Mouse (Mus musculus) ES-CJ7 (cell line): ENCODE data around the gene Rcan2.

Source experiments
- DNase-seq: peaks from one replicate; pipeline ENCODE4 v3.0.0; 2011; ENCODE audit warnings: low read depth, low spot score

Gene Rcan2

DNA sequence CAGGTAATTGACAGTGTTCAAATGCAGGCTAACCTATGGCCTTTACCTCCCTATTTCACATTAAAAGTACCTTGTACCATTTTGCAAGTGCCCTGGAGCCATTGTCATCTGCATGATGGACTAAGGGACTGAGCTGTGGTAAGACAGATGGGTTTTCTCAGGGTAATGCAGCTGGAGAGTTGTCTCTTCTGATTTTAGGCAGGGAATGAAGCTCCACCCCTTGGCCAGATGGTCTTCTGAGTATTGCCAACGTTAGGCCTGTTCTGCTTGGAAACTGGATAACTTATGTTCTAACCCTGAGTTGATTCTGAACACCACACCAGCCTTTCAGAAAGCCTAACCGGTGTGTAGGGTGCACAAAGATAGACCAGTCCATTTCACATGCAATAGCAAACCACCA lies 222.7 kb downstream of the Rcan2 start:
- DNase-seq, result no peak

DNA sequence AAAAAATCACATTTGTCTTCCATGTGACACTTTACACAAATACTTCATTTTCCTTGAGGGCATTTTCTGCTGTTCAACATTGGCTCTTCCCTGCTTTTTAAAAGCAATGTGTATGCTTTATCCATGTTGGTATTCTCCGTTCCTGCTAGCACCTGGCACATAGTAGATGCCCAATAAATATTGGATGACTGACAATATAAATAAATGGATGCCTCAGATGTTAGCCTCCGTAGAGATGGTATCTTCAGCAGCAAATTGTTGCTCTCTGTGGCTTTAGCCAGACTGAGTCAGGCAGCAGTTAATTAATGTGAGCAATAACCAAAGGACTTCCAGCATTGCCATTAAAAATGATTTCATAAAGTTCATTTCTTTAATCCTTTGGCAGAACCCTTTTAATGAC lies 223.9 kb downstream of the Rcan2 start:
- DNase-seq, result no peak

DNA sequence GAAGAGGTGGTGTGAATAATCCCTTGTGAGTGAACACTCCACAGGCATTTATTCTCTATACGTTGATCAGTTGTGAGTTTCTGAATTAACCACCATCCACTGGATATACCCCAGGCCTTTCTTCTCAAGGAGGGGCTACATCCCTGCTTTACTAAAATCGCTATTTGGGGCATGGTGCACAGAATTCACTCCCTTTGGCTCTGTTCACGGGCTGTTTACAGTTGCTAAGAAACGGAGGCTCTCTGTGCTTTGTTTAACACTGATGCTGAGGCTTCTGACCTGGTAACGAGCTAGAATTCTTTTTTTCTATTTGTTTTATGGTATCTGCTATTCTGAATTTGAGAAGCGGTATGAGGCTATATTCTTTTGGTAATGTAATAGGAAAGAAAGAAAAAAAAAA lies 224.8 kb downstream of the Rcan2 start:
- DNase-seq, result no peak

DNA sequence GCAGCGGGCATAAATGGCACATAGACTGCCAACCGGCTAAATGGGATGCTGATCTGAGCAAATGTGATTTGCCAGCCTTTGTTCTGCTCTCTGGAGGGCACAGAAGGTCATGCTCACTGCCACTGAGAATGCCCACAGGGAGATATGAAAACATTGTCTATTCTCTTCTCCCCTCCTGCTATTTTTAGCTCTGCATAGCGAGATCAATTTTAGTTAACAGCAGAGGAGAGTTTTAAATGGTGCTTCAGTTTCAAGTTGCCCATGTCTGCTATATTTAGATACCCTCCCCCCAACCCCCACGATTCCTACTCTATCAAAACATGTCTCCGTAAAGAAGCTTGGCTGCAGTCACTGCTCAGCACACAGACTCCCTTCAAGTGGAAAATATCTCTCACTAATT lies 225.2 kb downstream of the Rcan2 start:
- DNase-seq, result no peak

DNA sequence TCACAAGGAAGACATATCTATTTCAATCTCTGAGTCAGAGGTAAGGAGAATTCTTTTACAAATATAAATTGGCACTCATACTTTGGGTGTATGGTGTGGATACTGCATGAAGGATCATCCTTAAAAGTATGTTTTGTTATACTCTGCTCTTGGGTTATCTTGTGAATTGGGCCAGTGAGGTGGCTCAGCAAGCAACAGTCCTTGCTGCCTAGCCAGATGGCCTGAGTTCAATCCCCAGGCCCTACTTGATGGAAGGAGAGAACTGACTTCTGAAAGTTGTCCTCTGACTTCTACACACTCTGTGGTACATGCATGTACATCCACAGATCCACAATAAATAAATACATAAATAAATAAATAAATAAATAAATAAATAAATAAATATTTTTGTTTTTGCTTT lies 225.6 kb downstream of the Rcan2 start:
- no peak for DNase-seq

DNA sequence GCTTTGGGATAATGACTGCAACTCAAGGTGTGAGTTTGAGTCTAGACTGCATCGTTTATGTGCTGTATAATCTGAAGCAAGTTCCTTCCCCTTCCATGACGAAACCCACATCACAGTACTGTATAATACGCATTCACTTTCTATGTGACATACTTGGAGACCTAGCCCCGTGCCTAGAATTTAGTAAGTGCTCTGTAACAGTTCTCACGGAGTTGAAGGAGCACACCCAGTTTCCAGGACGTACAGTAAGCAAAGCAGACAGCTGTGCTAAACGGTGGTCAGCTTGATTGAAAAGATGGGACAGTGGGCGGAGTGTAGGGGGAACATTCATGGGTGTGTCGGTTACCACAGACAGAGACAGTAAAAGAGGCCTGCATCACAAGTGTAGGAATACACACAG lies 226.2 kb downstream of the Rcan2 start:
- DNase-seq, result no peak

DNA sequence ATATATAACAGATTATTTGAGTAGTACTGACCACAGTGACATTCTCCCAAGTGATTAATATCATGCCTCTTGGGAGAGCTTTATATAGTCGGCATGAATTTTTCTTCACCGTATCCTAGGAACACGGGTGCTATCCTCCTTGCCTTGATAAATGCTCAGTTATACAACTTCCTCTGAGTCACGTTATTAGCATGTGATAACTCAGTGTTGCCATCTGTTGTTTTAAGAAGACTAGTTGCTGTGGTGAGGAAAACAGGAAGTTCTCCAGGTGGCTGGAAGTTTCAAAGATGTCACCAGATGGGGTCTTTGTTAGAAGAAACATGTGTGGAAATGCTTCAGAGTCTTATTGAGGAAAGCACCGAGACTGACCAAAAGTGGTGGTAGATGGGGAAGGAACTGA lies 228.5 kb downstream of the Rcan2 start:
- DNase-seq, result no peak

DNA sequence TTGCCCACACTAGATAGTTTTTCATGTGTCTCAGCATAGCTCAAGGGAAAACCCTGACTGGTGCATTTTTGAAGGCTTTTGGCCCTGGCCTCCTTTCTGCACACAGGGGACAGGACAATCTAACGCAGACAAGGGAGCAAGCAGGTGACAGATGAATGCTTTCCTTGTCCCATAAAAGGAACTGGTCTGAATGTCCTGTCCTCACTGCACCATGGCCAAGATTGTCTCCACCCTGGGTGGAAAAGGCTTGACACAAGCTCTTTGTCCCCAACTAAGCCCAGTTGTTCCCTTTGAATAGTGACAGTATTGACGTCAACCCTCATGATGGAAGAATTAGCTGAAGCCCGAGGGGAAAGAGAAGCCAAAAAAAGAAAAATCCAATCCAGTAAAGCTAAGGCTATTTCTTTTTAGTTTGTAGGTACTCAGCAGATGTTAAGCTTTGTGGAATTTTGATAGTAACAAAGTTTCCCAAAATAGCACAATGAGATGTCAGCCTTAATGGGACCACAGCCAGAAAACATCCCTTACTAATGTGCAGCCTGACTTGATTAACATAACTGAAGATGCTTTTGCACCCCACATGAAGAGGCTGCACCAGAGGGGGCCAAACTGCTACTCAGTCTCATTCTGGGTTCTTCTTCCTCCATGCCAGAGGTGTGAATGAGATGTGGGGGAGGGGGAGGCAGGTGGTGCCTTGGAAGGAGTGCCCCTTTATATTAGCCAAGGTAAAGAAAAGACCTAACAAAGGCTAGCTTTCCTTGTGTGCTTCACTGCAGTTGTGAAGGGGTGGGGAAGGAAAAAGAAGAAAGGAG lies 229.8 kb downstream of the Rcan2 start:
- peak; percentile 3 for DNase-seq

DNA sequence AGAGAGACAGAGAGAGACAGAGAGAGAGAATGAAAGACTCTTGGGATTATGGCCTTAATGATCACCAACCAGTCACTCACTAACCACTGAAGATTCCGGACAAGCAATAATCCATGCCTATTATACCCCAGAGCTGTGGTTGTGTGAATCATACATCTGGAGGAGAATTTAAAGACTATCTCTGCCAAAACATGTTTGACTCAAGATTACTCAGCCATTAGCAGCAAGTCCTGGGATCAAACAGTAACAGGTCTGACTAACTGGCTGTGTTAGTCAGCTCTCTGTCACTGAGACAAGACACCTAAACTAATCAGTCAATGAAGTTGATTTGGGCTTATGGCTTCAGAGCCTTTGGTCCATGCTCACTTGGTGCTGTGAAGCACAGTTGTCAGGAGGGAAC lies 233.9 kb downstream of the Rcan2 start:
- DNase-seq, result no peak

DNA sequence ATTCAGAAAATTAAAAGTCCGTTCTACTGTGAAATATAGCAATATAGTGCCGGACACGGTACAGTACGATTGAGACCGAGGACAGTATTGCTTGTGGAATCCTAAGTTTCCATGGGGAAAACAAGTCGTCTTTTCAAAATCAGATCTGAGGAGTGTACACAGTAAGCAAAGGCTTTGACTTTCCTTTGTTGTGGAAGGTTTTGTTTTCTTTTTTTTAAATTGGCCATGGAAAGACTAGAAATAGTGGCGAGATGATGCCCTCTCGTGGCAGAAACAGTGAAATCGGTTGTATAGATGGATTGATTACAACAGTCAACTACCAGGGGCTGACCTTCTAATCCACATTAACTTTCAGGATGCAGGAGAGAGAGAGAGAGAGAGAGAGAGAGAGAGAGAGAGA lies 237.5 kb downstream of the Rcan2 start:
- peak; percentile 22 for DNase-seq

DNA sequence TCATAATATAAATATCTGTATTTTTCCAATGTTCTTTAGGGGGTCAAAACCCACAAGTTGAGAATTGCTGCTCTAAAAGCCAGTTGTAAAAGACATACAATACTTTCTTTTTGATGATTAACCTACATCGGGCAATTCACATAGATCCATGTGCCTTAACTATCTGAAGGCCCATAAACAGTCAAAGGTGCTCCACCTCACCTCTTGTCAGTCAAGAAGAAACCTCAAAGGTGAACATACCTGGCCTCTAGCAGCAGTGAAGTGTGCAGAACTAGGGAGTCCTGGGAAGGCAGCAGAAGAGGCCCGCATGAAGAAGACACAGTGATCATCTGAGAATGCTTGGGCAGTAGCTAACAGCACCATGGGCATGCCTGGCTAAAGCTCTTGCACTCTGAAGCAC lies 239.3 kb downstream of the Rcan2 start:
- no peak for DNase-seq

DNA sequence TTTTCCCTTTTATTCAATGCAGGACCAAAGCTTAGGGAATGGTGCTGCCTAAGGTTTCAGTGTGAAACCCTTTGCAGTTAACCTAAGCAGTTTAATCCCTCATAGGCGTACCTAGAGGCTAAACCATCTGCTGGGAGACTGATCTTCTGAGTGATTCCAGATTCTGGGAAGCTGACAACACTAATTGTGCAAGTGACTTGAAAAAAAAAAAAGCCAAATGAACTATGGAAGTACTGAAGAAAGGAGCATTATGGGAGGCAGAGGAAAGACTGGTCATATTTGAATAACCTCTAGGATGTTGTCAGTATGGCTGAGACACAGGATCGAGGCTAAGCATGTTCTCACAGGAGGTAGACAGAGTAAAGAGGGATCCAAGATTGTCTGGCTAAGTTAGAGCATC lies 241.2 kb downstream of the Rcan2 start:
- no peak for DNase-seq

DNA sequence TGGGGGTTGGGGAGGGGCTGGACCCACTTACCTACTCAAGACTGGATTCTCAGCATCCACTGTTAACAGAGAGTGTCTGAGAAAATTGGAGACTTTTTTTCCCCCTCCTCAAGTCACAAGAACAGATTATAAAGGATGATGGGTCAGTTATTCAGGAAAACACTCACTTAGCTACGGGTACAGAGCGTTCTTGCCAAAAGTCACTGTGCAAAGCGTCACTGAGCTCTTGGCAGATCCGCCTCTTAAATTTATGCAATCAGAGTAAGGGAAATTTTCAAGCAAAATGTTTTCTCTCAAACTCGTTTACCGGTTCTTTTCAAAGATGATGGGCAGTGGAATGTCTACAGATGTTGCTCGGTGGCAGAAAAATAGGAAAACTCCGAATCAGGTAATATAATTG lies 241.7 kb downstream of the Rcan2 start:
- no peak for DNase-seq

DNA sequence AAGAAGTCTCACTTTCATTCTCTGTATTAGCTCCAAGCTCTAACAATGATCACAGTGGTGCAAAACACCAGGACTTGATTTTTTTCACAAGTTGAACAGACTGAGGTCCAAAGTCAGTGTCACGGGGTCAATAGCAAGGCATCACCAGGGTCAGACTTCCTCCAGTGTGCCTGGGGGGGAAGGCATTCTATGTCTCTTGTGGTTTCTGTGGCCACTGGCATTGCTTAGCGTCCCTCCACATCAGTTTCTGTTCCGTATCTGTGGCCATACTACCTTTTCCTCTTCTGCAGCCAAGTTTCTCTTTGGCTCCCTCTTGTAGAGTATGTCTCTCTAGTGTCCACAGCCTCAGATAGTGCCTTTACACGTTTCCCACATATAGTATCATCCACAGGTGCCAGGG lies 252.3 kb downstream of the Rcan2 start:
- DNase-seq, result no peak

DNA sequence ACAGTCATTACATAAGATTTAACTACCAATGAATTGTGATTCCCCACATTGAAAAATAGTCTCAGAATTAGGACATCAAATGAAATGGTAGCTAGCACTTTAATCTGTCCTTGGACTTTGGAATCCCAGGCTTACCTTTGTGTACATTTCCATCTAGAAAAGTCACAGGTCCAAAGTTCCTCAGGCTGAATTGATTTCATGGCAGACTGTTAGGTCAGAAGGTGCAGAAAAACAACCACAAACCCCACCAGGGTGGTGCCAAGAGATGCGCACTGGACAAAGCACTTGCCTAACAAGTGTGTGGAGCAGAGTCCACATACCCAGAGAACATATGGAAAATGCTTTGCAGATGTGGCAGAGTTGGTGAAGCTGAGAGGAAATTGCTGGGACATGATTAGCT lies 256.0 kb downstream of the Rcan2 start:
- no peak for DNase-seq

DNA sequence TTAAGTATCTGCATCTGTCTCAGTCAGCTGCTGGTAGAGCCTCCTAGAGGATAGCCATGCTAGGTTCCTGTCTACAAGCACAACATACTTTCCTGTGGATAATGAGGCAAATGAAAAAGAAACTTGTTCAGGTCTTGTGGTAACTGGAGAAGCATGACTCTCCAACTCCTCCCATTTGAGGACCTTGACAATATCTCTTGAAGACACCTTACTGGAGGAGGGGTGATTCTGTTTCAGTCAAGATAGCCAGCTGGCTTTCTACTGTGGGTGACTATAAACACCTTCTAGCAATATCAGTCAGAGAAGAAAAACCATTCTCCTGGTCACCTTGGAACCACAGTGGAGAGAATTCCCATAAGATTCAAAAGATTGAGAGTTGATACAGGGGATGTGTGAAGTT lies 257.0 kb downstream of the Rcan2 start:
- DNase-seq, result no peak

DNA sequence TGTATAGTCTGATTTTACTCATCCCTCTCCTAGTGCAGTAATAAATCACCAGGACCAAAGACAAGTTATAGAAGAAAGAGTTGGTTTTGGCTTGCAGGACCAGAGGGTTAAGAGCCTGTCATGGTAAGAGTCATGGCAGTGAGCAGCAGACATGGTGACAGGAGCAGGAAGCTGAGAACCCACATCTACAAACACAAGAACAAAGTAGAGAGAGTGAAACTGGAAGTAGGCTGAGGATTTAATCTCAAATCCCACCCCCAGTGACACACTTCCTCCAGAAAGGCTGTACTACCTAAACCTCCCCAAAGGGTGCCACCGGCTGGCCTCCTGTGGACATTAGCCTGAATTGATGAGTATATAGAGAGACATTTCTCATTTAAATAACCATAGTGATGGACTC lies 259.6 kb downstream of the Rcan2 start:
- DNase-seq, result no peak

DNA sequence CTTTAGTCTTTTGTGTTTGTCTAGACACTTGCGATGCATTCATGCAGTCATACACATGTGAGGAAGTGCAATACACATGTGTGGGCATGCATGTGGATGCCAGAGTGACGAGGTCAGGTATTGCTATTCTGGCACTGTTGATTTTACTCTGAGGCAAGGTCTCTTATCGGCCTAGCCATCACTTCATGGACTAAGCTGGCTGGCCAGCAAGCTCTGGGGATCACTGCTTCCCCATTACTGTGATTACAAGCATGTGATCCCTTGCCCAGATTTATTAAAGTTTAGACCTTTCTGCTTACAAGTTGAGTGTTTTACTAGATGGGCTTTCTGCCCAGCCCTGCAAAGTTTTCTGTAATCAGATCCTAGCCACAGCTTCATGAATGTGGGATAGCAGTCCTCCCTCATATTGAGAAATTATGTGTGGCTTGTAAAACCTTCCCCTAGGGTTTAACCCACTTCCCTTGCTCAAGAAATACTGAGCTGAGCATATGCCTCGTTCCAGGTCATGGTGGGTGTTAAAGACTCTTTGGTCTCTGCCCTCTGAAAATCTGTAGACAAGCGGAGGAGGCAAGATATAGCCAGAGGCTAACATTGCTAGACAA lies 260.2 kb downstream of the Rcan2 start:
- DNase-seq, result no peak

DNA sequence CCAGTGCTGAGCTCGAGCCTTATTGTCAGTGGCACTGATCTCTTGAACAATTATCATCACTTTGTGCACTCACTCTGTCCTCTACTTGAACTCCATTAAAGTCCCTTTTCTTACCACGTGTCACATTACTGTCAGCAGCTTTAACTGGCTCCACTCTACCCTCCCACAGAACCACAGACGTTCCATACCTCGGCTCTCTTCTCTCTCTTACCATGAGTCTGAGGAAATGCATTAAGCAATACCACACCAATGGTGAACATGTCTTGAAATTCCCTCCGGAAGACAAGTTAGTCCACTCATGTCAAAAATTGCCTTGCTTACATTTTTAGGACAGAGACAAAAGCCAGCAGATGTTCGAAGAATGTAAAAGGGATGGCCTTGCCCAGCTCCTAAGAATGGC lies 267.7 kb downstream of the Rcan2 start:
- no peak for DNase-seq

DNA sequence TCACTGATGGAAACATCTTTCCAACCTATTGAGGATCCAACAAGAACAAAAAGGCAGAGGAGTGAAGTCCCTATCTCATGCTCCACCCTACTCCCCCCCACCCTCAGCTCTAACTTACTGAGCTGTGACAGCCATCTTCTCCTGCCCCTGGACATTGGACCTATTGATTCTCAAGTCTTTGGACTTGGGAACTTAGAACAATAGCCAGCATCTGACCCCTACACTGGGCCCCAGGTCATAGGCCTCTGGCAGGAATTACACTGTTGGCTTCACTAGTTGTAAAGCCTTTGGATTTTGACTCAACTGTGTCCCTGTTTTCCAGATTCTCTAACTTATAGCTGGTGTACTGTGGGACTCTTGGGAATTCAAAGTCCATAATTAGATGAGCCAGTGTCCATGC lies 270.5 kb downstream of the Rcan2 start:
- DNase-seq, result no peak

DNA sequence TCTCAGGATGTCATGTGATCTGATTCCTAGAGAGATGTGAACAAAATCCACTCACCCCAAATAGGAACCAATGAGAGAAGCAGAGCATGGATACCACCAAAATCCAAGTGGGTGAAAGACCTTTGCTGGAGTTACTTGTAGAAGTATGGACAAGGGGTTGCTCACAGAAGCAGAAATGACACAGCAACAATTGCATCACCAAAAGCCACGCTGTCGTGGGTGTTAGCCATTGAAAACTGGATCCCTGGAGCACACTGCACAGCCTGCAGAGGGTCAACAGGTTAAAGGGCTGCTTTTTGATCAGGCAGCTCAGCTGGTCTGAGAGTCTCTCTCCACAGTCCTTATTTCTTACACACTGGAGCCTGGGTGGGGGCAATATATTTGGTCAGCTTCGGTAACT lies 274.4 kb downstream of the Rcan2 start:
- DNase-seq, result no peak

DNA sequence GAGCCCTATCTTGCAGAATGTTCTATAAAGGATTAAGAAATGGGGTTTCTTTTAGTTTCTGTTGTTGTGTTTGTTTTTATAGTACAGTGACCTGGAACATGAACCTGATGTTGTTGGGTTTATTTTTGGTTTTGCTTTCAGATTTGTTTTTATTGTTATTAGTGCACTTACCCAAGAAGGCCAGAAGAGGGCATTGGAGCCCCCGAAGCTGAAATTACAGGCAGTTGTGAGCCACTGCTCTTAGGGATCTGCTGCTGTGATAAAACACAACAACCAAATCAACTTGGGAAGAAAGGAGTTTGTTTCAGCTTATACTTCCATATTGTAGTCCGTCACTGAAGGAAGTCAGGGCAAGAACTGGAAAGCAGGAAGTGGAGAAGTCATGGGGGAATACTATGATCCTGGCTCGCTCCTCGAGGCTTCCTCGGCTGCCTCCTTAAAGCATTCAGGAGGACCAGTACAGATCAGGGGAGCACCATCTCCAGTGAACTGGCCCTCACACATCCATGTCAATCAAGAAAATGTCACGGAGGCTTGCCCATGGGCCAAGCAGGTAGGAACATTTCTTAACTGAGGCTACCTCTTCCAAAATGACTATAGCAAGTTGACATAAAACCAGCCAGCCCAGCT lies 275.0 kb downstream of the Rcan2 start:
- DNase-seq, result peak; percentile 25

DNA sequence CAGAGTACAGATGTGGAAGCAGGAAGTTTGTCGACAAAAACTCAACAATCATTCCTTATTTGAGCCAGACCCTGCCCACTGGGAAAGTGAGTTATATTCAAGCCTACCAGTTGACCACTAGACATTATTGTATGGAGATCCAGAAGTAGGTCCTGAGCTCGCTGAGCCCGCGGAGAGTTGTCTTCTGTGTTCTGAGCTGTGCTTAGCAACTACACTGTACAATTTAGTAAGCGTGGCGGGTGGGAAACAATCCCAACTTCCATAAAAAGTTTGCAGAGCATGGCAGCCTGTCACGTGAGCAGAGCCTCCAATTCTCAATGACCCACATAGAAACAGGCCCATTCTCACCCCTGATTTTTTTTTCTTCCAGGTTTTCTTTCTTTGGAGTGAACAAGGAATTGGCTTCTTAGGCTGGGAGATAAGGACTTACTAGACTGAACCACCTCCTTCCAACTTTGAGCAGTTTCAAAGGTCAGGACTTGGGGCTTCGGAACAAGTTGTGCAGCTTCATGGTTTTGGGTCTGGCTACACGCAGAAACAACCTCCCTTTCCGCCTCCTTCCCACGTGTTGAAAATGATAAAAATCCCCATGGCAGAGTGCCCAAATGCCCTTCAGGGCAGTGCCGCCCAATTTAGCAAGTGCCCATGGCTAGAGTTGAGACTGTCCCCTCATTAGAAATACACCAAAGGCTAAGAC lies 276.1 kb downstream of the Rcan2 start:
- DNase-seq, result no peak
